Mouse (Mus musculus): Measurements from ENCODE around the gene Prdm12.
A peak's percentile ranks its signal among the peaks of the same experiment; 100 is the strongest.
"Not testable (repeated sequence)": the region's sequence is repeated elsewhere in the genome, so short reads cannot be mapped to it uniquely, and the experiment has no call there.

Prdm12 gene

DNA sequence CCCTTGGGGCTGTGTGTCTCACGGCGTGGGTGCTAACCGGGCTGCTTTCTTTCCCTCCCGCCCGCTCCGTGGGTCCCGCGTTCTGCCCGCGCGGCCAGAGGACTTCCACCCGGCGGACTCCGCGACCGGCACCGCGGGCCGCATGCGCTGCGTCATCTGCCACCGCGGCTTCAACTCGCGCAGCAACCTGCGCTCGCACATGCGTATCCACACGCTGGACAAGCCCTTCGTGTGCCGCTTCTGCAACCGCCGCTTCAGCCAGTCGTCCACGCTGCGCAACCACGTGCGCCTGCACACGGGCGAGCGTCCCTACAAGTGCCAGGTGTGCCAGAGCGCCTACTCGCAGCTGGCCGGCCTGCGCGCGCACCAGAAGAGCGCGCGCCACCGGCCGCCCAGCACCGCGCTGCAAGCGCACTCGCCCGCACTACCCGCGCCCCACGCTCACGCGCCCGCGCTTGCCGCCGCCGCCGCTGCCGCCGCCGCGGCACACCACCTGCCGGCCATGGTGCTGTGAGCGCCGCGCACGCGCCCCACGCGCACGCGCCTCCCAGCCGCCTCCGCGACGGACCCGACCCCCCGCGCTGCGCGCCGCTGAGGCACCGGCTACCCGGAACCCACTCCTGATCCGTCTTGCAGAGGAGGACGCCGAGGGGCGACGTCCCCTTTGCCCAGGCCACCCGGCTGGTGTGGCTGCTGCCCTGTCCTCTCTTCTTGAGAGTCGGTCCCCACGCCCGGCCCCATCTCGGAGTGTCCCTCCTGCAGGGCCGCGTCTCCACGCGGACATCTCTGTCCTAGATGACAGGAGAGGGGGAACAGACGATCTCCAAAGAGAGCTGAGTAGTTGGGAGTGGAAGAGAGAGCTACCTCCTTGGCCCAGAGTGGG is 14.4 kb downstream of the Prdm12 start:
- peak; percentile 28 for DNase-seq

DNA sequence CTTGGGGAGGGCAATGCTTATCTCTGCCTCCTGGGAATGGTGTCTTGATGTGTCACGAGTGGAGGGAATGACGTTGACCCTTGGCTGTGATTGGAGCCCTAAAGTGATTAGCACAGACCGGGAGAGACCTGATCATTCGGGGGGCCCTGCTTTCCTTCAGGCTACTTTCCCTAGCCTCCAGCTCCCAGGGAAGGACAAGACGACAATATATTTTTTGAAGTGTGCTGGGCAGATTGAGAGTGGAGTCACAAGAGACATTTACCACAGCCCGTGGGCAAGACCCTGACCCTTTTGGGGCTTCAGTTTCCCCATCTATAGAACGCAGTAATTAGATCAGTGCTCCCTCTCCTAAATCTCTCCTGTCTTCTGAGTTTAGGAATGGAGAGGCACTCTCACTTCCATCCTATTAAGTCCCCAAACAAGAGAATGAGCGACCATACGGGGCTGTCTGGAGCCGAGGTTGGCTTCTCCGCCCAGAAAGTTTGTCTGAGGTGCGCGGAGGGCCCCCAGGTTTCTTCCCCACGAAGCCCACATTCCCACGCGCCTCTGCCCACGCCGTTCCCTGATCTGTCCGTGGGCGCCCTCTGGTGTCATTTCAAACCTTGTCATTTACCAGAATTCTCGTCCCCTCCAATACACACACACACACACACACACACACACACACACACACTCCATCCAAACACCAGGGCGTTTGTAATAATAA is 15.2 kb downstream of the Prdm12 start:
- no peak for DNase-seq

DNA sequence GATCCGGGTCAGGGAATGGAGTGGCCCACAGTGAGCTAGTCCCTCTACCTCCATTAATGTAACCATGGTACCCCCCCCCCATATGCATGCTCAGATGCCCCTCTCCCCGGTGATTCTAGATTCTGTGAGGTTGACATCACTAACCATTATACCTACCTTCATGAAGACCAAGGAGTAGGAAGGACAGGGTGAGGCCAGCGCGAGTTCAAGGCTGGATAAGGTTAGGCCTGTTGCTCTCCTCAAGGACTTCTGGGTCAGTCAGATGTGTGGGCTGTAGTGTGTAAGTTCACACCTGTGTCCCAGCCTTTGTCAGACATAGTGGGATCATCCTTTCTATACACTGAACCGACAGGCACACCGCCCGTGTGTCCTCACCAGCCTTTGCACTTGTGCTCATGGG is 16.5 kb downstream of the Prdm12 start:
- no peak for DNase-seq

DNA sequence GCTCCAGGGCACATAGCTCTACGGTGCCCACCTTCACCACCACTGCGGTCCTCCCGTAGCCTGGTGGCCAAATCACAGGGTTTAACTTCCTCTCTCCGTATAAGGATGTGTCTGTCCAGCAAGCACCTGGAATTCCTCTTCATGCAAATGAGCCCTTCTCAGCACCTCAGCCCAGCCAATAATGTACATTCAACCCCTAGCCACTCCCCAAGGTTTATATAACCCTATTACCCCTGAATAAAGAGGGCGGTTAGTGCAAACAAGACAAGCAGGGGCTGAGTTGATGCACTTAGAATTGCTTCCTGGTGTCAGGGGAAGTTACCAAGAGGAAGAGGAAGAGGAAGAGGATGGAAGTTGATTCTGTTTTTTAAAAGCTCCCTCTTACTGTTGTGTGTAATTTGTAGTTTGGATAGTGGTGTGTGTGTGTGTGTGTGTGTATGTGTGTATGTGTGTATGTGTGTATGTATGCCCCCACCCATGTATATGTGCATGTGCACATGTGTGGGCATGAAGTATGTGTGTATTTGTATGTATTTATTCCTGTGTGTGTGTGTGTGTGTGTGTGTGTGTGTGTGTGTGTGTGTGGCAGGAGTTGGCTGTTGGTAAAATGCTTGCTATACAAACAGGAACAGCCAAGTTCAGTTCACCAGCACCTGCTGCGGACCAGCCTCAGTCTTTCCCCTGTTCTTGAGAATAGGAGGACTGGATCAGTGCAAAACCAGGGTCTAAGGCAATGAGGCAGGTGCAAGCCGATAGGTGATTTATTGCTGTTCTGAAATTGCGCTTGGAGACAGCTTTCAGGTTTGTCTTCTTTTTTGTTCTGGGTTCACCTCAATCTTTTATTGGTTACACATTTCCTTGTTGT is 23.3 kb downstream of the Prdm12 start:
- no peak for DNase-seq

DNA sequence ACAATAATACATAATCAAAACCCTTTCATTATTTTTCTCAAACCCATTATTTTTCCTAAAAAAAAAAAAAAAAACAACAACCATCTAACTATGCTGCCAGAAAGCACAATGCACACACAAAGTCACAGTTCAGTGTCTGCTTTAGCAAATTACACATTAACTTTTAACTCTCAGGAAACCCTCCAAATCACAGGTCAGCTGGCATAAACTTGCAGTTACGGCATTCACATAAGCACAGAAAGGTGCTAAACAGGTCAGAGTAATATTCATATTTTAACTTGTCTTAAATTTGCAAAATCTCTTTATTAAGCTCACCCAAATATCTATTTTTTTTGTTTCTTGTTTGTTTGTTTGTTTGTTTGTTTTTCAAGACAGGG is 24.0 kb downstream of the Prdm12 start:
- no peak for DNase-seq

DNA sequence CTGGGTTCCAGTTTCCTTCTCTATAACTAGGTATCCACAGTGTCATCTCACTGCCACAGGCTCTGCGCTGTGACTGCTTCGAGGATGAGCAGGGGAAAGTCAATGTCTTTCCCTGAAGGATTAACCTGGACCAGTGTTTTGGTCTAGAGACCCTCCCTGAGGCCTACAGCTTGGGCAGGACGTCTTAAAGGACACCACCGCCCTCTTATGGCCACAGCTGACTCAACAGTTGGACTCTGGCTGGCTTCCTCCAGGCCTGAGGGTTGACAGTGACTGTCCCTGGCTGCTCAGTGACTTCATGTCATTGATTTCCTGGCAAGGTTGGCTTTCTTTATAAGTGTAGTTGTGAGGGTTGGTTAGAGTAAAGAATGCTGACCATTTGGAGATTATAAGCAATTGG is 27.5 kb downstream of the Prdm12 start:
- DNase-seq: no peak

DNA sequence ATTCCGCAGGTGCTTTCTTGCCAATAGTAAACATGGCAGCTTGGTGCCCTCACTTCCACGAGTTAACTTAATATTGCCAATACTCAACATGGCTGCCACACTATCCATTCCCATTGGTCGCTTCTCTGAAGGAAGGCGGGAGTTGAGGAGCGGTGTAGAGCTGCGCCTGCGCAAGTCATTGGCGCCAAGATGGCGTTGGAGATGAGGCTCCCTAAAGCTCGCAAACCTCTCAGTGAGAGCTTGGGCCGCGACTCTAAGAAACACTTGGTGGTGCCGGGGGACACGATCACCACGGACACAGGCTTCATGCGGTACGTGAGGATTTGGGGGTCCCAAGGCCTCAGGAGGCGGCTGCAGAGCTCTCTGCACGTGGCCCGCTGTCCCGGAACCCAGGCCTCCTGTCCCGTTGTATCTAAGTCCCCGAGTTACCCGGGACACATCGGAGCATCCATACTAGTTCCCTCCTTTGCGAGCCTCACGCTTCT is 30.8 kb downstream of the Prdm12 start, which contains the start of gene Exosc2:
TSS of gene Exosc2 (plus strand) at position 165 of the 485 bp plus-strand sequence.
- peak; percentile 95 for DNase-seq

DNA sequence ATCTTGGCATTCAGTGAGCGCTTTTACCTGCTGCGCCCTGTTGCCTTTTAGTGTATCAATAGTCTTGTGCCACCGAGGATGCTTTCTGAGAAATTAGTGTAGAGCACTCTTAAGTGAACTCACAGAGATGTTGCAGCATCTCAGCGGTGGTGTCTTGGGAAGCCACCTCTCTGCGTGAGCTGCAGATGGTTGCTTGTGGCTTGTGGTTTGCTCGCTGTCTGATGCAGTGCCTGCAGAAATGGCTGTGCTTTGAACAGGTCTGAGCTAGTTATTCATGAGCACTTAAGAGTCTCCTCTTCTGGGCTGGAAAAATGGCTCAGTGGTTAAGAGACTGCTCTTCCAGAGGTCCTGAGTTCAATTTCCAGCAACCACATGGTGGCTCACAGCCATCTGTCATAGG is 38.8 kb downstream of the Prdm12 start:
- no peak for DNase-seq

DNA sequence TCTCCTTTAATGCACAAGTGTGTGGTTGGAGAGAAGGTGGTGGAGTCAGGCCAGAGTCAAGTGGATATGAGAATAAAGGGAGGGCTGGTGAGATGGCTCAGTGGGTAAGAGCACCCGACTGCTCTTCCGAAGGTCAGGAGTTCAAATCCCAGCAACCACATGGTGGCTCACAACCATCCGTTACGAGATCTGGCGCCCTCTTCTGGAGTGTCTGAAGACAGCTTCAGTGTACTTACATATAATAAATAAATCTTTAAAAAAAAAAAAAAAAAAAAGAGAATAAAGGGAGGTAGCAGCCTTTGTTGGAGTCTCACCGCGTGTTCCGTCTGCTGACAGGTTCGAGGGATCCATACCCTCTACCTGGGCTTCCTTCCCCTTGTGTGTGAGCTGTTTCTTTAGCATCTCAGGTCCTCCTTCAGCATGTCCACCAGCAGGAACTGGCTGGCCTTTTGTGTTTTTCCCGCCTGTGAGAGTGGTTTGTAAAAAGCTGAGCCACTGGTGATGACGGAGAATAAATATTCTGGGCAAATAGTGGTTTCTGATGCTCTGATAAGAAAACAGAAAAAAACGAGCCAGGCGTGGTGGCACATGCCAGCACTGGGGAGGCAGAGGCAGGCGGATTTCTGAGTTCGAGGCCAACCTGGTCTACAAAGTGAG is 41.3 kb downstream of the Prdm12 start:
- DNase-seq: not testable (repeated sequence)

DNA sequence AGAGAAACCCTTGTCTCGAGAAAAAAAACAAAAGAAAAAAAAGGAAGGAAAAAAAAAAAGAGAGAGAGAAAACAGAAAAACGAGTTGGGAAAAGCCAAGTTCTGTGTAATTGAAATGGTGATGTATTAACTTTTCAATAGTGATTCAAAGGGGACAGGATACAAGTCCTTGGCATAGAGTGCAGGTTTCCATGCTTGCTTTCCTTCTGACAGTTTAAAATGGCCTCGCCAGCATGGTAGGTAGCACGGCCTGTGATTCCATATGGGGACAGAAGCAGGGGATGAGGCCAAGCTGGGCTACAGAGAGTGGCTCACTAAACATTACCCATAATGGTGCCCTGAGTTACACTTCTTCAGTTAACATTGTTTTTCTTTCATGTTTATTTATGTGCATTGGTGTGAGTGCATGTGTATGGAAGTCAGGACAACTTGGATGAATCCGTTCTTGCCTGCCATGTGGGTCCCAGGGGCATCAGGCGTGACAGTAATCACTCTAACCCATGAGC is 41.9 kb downstream of the Prdm12 start:
- no peak for DNase-seq

DNA sequence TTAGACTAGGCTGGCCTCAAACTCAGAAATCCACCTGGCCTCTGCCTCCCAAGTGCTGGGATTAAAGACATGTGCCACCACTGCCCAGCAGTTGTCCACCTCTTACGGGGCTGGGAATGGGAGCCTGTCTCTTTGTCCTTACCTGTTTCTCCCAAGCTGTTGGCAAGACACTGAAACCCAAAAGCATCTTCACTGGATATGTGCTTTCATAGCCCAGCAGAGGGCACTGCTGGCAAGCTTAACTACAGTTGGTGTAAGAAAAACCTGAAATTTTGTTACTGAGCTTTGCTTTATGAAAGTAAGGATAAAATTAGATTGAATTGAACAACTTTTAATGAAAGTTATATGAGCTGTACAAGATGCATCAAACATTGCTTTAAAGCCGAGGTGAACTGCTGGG is 43.8 kb downstream of the Prdm12 start:
- peak; percentile 48 for DNase-seq

DNA sequence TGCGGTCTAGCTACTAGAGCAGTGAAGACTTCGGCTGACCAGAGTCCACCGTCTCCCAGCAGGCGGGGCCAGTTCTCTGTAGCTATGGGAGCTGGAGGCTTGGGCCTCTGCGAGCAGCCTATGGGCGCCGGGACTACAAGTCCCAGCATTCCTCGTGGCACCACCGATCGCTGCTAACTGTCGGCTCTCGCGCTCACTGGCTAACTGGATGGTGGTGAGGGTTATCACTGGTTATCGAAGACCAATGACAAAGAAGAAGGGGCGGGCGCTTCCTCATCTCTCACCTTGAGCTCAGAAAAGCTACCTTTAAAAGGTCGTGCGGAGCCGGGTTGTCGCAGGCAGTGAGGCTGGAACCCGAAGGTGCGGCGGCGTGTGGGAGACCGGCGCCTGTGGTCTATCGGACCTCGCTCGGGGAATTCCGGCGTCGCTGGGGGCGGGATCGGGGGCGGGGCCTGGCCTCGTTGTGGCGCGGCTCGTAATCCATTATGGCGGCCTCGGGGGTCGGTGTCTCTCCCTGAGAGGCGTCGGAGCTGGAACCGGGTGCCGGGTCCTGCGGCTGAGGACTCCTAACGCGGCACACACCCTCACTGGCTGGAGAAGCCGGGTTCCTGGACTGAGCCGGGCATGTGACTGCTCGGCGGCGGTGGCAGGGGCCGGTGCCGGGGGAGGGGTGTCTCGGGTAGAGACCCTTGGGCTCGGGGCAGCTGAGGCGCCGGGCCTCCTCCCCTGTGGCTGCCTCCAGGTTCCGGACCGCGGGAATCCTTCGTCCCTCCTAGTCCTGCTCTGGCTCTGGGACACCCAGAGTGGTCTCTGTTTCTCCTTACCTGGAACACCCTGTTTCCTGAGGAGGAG is 48.5 kb downstream of the Prdm12 start, which contains the start of gene Abl1:
TSS of gene Abl1 (plus strand) at position 303 of the 852 bp plus-strand sequence.
- DNase-seq: peak; percentile 97

DNA sequence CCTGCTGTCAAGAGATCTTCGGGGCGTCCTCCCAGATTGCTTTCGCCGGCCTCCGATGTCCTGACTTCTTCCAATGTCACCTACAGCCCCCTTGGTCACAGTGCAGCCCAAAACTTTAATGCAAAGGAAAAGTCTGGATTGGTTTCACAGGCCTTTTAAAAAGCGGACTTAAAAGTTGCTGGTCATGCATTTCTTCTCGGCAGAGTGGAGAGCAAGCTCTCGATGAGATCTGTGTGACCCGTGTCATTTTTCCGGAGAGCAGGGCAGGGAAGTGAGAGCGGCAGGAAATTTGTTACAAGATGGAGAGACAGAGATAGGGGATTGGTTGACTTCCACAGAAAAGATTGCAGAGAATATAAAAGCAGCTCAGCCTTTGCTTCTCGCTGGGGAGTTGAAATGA is 49.2 kb downstream of the Prdm12 start:
- DNase-seq: peak; percentile 31

DNA sequence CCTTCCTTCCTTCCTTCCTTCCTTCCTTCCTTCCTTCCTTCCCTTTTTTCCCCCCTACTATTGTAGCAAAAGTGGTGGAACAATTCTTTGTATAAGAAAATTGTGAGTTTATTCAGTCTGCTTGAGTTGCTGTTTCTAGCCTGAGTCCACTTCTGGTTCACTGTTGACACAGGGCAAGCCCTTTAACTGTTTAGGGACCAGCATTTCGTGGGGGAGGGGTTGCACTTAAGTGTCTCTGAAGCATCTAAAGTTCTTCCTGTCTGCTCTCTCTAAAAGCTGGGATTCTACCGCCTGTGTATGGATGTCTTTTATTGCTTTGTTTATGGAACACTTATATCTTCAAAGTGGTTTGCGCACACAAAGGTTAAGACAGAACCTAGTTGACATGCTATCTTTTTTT is 50.2 kb downstream of the Prdm12 start:
- no peak for DNase-seq

DNA sequence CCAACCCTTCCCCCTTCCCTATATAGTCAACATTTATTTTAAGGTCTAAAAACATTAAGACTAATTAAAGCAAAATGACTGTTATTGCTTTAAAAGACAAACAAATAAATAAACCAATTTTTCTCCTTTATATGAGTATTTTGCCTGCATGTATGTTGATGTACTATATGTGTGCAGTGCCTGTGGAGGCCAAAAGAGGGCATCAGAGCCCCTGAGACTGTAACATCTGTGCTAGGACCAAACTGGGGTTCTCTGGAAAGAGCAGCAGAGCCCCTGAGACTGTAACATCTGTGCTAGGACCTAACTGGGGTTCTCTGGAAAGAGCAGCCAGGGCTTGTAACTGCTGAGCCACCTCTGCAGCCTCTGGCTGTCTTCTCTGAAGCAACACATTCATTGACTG is 58.4 kb downstream of the Prdm12 start:
- no peak for DNase-seq

DNA sequence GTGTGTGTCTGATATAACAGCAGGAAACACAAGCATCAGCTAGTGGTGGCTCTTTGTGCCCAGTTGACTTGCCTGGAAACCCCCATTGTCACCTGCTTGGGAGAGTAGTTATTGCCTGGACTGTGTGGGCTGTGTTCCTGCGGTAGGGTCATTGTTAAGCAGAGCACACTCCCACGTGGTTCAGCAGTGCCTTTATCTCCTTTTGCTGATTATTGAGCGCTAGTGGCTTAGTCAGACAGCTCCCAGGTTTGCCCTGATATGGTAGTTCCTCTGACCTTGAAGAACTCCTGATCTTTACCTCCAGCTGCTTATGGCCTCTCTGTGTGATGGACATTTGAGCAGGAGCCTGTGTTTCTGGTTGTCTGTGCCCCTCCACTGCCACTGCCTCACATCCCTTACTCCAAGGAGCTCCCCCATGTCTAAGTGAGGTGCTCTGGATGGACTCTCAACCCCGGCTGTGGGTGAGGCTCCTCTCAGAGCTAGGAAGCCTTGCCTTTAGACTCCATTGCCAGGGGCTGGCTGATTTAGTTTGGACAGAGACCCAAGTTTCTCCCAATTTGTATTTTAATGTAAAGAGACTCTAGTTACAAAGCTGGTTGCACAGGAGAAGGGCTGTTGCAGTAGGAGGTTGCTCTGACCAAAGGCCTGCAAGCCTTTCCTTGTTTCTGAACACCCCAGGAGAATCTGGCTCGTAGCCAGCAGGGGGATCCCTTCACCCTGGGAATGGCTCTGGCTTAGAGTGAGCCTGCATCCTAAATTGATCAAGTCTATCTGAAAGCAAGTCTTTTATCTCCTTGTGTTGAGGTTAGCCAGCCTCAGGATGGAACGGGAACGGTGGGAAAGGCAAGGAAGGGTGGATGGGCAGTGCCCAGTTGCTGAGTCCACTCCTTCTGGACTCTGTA is 61.0 kb downstream of the Prdm12 start:
- no peak for DNase-seq

DNA sequence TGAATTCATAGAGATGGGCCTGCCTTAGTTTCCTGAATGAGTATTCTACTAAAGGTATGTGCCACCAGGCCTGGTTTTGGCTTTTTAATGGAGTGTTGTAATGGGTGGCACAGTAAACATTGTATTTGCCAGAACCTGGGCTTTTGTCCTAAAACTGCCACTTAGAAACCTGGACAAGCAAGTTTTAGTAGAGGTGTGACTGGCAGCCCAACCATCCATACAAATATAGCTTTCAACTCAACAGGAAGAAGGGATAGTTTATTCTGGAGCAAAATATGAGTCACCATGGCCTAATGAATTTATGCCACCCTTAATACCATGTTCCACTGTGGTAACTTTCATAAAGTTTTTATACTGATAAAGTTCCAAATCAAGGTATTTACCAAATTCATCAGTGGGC is 63.4 kb downstream of the Prdm12 start:
- DNase-seq: no peak
